Mouse (Mus musculus) C2C12 (cell line): ENCODE measurements around the gene Rbm34.

ENCODE experiments used
- CEBPB ChIP-seq: IDR thresholded peaks from one replicate; pipeline ENCODE4 v1.6.1; 2011; ENCODE audit warnings: low read depth, mild to moderate bottlenecking, control low read depth, moderate library complexity
- CTCF ChIP-seq: IDR thresholded peaks from one replicate; pipeline ENCODE4 v1.5.1; 2011; ENCODE audit not compliant: control insufficient read depth, insufficient read depth, insufficient read length
- MYOG ChIP-seq: IDR thresholded peaks from one replicate; pipeline ENCODE4 v1.6.1; 2011; ENCODE audit not compliant: control insufficient read depth, insufficient read length; ENCODE audit errors: extremely low read depth
- USF1 ChIP-seq: IDR thresholded peaks from one replicate; pipeline ENCODE4 v1.6.1; 2011; ENCODE audit warnings: low read depth, mild to moderate bottlenecking, control low read depth, moderate library complexity

DNA sequence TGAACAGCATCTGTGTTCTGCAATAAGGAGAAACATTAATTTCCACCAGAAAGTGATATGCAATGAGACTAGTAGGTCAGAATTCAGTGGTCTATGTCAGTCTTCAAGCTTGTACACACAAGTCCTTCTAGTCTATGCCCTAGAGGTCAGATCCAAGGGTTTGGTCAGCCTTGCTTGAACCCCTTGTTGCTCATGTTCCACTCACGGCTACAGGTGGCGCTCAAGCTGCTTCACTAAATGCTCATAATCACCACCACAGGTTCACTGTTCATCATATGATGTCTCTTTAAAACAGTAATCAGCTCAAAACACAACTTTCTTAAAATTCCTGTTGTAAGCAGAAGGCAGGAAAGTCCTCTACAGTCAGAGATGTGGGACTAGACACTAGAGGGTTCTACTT is 21.3 kb downstream of the Rbm34 start:
- TF ChIP-seq CTCF = no peak
- TF ChIP-seq CEBPB = no peak
- TF ChIP-seq USF1 = no peak
- TF ChIP-seq MYOG = no peak
